Mouse (Mus musculus) hindbrain, embryonic 11.5 days (tissue): ENCODE data around the gene Artn. TPM values are rescaled to one million over a fixed set of nuclear protein-coding genes. Genes with fewer than 3 reads are reported as not detected.

Experiments used
- ATAC-seq: fragments of 200-750 bp; cut with Nextera tagmentation; 2 replicates; pipeline ENCODE4 v1.8.0; 2017; ENCODE audit warnings: mild to moderate bottlenecking, moderate TSS enrichment, moderate library complexity; ENCODE audit not compliant: low FRiP score
- DNase-seq: peaks from one replicate; pipeline ENCODE4 v3.0.0-alpha.2; 2015; ENCODE audit warnings: low spot score
- H3K27ac ChIP-seq: fragments of 300-500 bp; sonication (generic); 2 replicates; pipeline ENCODE4 v1.5.1; 2014; ENCODE audit warnings: mild to moderate bottlenecking, low read depth, low read length
- H3K27me3 ChIP-seq: fragments of 300-500 bp; sonication (generic); 2 replicates; pipeline ENCODE4 v1.6.1; 2014; ENCODE audit warnings: mild to moderate bottlenecking, low read length, moderate library complexity, mixed read lengths; ENCODE audit not compliant: control insufficient read depth, insufficient read depth
- H3K36me3 ChIP-seq: fragments of 300-500 bp; sonication (generic); 2 replicates; pipeline ENCODE4 v1.6.1; 2014; ENCODE audit warnings: mild to moderate bottlenecking, low read length, moderate library complexity, mixed read lengths; ENCODE audit not compliant: control insufficient read depth, insufficient read depth
- H3K4me1 ChIP-seq: fragments of 300-500 bp; sonication (generic); replicated peaks from 2 replicates; pipeline ENCODE4 v1.6.1; 2014; ENCODE audit warnings: low read length, mixed read lengths; ENCODE audit not compliant: control insufficient read depth, insufficient read depth
- H3K4me2 ChIP-seq: fragments of 300-500 bp; sonication (generic); replicated peaks from 2 replicates; pipeline ENCODE4 v1.6.1; 2014; ENCODE audit warnings: mild to moderate bottlenecking, low read depth, low read length
- H3K4me3 ChIP-seq: fragments of 300-500 bp; sonication (generic); 2 replicates; pipeline ENCODE4 v1.5.1; 2014; ENCODE audit warnings: low read depth, low read length
- H3K9ac ChIP-seq: fragments of 300-500 bp; sonication (generic); 2 replicates; pipeline ENCODE4 v1.6.1; 2014; ENCODE audit warnings: low read depth, low read length
- H3K9me3 ChIP-seq: fragments of 300-500 bp; sonication (generic); 2 replicates; pipeline ENCODE4 v1.6.1; 2016; ENCODE audit warnings: low read length; ENCODE audit not compliant: control insufficient read depth
- WGBS: fragments of 180-500 bp; shearing (Covaris S2); extraction: QIAGEN DNeasy Blood & Tissue Kit; methylation state at CpG from one replicate; pipeline ENCODE4 v1.1.7; 2014; 5-methylcytosine and 5-hydroxymethylcytosine counted together
- polyA plus RNA-seq: library from polyadenylated mRNA; unstranded; fragments of >200 nt; fragmentation: Nextera tagmentation; extraction: Ambion mirVana; gene quantifications from 2 replicates; pipeline ENCODE4 v1.2.1, GENCODE M21; 2014

Artn gene
- polyA plus RNA-seq = 1.6 and 1.8 TPM in 2 replicates

GRCm38 (mm10) chr4:117929391-117929881 lies at the start of gene Artn:
Gene Artn, minus strand, starts transcription at chr4:117929763.
- peak within 1 kb of the TSS; percentile 24 for H3K4me3 ChIP-seq
- H3K27ac ChIP-seq = no peak within 1 kb of the TSS
- H3K27me3 ChIP-seq = peaks cover 45% of the 10 kb centered on the region
- H3K4me1 ChIP-seq = peaks cover 6% of the 10 kb centered on the region
- DNase-seq (peak; percentile 49), ATAC-seq (no peak)
- H3K9ac ChIP-seq = peak within 1 kb of the TSS; percentile 8; the same call in 1 of the 2 replicates
- H3K36me3 ChIP-seq = no peaks in the 10 kb centered on the region
- under 1% methylated on average over 32 of the region's 33 CpGs for WGBS
- no peaks in the 10 kb centered on the region for H3K9me3 ChIP-seq
- peak within 1 kb of the TSS; percentile 54 for H3K4me2 ChIP-seq

GRCm38 (mm10) chr4:117979181-117979580 lies 49.6 kb upstream of the Artn start:
- no peaks in the 10 kb centered on the region for H3K36me3 ChIP-seq
- H3K4me1 ChIP-seq = no peaks in the 10 kb centered on the region
- no peak overlapping the region for H3K4me2 ChIP-seq
- WGBS = 96% methylated on average over 4 of the region's 4 CpGs
- no peaks in the 10 kb centered on the region for H3K27me3 ChIP-seq
- no peak overlapping the region for H3K4me3 ChIP-seq
- no peaks in the 10 kb centered on the region for H3K9me3 ChIP-seq
- no peak for DNase-seq
- no peak overlapping the region for H3K27ac ChIP-seq
- H3K9ac ChIP-seq = no peak overlapping the region
- no peak for ATAC-seq

GRCm38 (mm10) chr4:117978282-117978681 lies 48.7 kb upstream of the Artn start:
- Histone ChIP-seq H3K9ac (no peak overlapping the region), H3K4me2 (no peak overlapping the region), H3K27me3 (no peaks in the 10 kb centered on the region), H3K36me3 (no peaks in the 10 kb centered on the region), H3K9me3 (no peaks in the 10 kb centered on the region), H3K4me3 (no peak overlapping the region), H3K27ac (no peak overlapping the region), H3K4me1 (no peaks in the 10 kb centered on the region)
- DNase-seq (no peak), ATAC-seq (no peak)
- WGBS = 94% methylated on average over 9 of the region's 9 CpGs

- no peaks in the 10 kb centered on the region for H3K27me3 ChIP-seq
These were observed 48.3 kb upstream of the Artn start for GRCm38 (mm10) chr4:117977841-117978240.

GRCm38 (mm10) chr4:117977371-117977770 lies 47.8 kb upstream of the Artn start:
- H3K4me3 ChIP-seq = no peak overlapping the region
- H3K9ac ChIP-seq = no peak overlapping the region
- H3K4me1 ChIP-seq = no peaks in the 10 kb centered on the region
- H3K27ac ChIP-seq = no peak overlapping the region
- DNase-seq (no peak), ATAC-seq (no peak)
- no peaks in the 10 kb centered on the region for H3K36me3 ChIP-seq
- WGBS = 79% methylated on average over 9 of the region's 9 CpGs
- H3K4me2 ChIP-seq = no peak overlapping the region
- no peaks in the 10 kb centered on the region for H3K27me3 ChIP-seq
- no peaks in the 10 kb centered on the region for H3K9me3 ChIP-seq

More at GRCm38 (mm10) chr4:117977841-117978240, 48.3 kb upstream of the Artn start:
- DNase-seq = no peak
- H3K4me2 ChIP-seq = no peak overlapping the region
- H3K4me1 ChIP-seq = no peaks in the 10 kb centered on the region
- H3K4me3 ChIP-seq = no peak overlapping the region
- ATAC-seq = no peak
- H3K27ac ChIP-seq = no peak overlapping the region
- H3K9ac ChIP-seq = no peak overlapping the region
- 78% methylated on average over 11 of the region's 11 CpGs for WGBS
- H3K9me3 ChIP-seq = no peaks in the 10 kb centered on the region
- H3K36me3 ChIP-seq = no peaks in the 10 kb centered on the region

- Histone ChIP-seq H3K36me3 (no peaks in the 10 kb centered on the region), H3K27me3 (no peaks in the 10 kb centered on the region), H3K4me2 (no peak overlapping the region), H3K27ac (no peak overlapping the region), H3K4me3 (no peak overlapping the region), H3K9me3 (no peaks in the 10 kb centered on the region), H3K9ac (no peak overlapping the region), H3K4me1 (no peaks in the 10 kb centered on the region)
- 92% methylated on average over 1 of the region's 1 CpGs for WGBS
- DNase-seq (no peak), ATAC-seq (no peak)
These were observed 46.3 kb upstream of the Artn start for GRCm38 (mm10) chr4:117975820-117976219.

- Histone ChIP-seq H3K4me1 (no peaks in the 10 kb centered on the region), H3K36me3 (no peaks in the 10 kb centered on the region), H3K4me3 (no peak overlapping the region), H3K9me3 (no peaks in the 10 kb centered on the region), H3K9ac (no peak overlapping the region), H3K4me2 (no peak overlapping the region), H3K27ac (no peak overlapping the region), H3K27me3 (no peaks in the 10 kb centered on the region)
- WGBS = 82% methylated on average over 5 of the region's 5 CpGs
- DNase-seq (no peak), ATAC-seq (no peak)
These were observed 45.2 kb upstream of the Artn start for GRCm38 (mm10) chr4:117974719-117975118.

GRCm38 (mm10) chr4:117972999-117973398 lies 43.4 kb upstream of the Artn start:
- H3K27ac ChIP-seq = no peak overlapping the region
- H3K4me1 ChIP-seq = no peaks in the 10 kb centered on the region
- H3K4me3 ChIP-seq = no peak overlapping the region
- DNase-seq (no peak), ATAC-seq (no peak)
- H3K4me2 ChIP-seq = no peak overlapping the region
- 54% methylated on average over 10 of the region's 10 CpGs for WGBS
- no peak overlapping the region for H3K9ac ChIP-seq
- H3K36me3 ChIP-seq = no peaks in the 10 kb centered on the region
- no peaks in the 10 kb centered on the region for H3K9me3 ChIP-seq
- H3K27me3 ChIP-seq = no peaks in the 10 kb centered on the region

- Histone ChIP-seq H3K4me1 (no peaks in the 10 kb centered on the region), H3K9me3 (no peaks in the 10 kb centered on the region), H3K27ac (no peak overlapping the region), H3K4me3 (no peak overlapping the region), H3K27me3 (no peaks in the 10 kb centered on the region), H3K9ac (no peak overlapping the region), H3K4me2 (no peak overlapping the region), H3K36me3 (no peaks in the 10 kb centered on the region)
- WGBS = 86% methylated on average over 14 of the region's 14 CpGs
- ATAC-seq (no peak), DNase-seq (no peak)
These were observed 34.9 kb upstream of the Artn start for GRCm38 (mm10) chr4:117964346-117965025.
